Mouse (Mus musculus) G1E (cell line): ENCODE results near the gene Cdk1. TPM values are rescaled to one million over a fixed set of nuclear protein-coding genes. Genes with fewer than 3 reads are reported as not detected.

ENCODE experiments used
- ATAC-seq: 2 replicates; pipeline ENCODE4 v1.8.0; 2016; ENCODE audit warnings: mild to moderate bottlenecking; ENCODE audit not compliant: insufficient number of reproducible peaks, poor library complexity, low FRiP score, severe bottlenecking; ENCODE audit errors: extremely low read depth
- DNase-seq: peaks from one replicate; pipeline ENCODE4 v3.0.0; 2012; ENCODE audit warnings: low spot score
- H3K27me3 ChIP-seq: 2 replicates; pipeline ENCODE4 v1.6.1; 2012; ENCODE audit warnings: mild to moderate bottlenecking, low read length, inconsistent platforms; ENCODE audit not compliant: insufficient read depth
- H3K36me3 ChIP-seq: replicated peaks from 2 replicates; pipeline ENCODE3; 2012; ENCODE audit warnings: mild to moderate bottlenecking, inconsistent platforms
- H3K4me1 ChIP-seq: 2 replicates; pipeline ENCODE4 v1.6.1; 2012; ENCODE audit warnings: low read depth, low read length, inconsistent platforms, mixed read lengths; ENCODE audit not compliant: insufficient read depth
- H3K4me3 ChIP-seq: 2 replicates; pipeline ENCODE4 v1.5.1; 2012; ENCODE audit warnings: low read depth, mild to moderate bottlenecking, inconsistent platforms, low read length, moderate library complexity, mixed read lengths
- H3K9me3 ChIP-seq: replicated peaks from 2 replicates; pipeline ENCODE4 v1.6.1; 2012; ENCODE audit warnings: inconsistent platforms
- CTCF ChIP-seq: IDR thresholded peaks from 2 replicates; pipeline ENCODE4 v1.5.1; 2012; ENCODE audit warnings: low read depth, low read length, inconsistent platforms, mixed read lengths
- GATA1 ChIP-seq: IDR thresholded peaks from 2 replicates; pipeline ENCODE4 v1.6.1; 2012; ENCODE audit warnings: borderline replicate concordance, low read length, inconsistent platforms, mixed read lengths
- GATA2 ChIP-seq: IDR thresholded peaks from 2 replicates; pipeline ENCODE4 v1.6.1; 2012; ENCODE audit warnings: low read depth, low read length, inconsistent platforms, borderline replicate concordance
- POLR2AphosphoS5 ChIP-seq: IDR thresholded peaks from 2 replicates; pipeline ENCODE4 v1.6.1; 2012; ENCODE audit warnings: low read depth, low read length, inconsistent platforms; ENCODE audit not compliant: insufficient replicate concordance
- TAL1 ChIP-seq: conservative IDR thresholded peaks from 2 replicates; pipeline ENCODE4 v1.6.1; 2012; ENCODE audit warnings: low read depth, low read length, inconsistent platforms, mixed read lengths
- polyA plus RNA-seq: library from polyadenylated mRNA; stranded (reverse); fragments of >175 nt; gene quantifications from 2 replicates; pipeline ENCODE4 v1.2.3, GENCODE M21; 2012
- total RNA-seq, 2 experiments: library from RNA; stranded (forward) in 1 of 2; stranded (reverse) in 1 of 2; fragments of 200-1000 nt in 1 of 2; fragments of >200 nt in 1 of 2; fragmentation: Nextera tagmentation in 1 of 2; gene quantifications; 2 replicates each; pipeline ENCODE4 v1.2.3; 2014 to 2017

Cdk1 gene
- total and polyA plus RNA-seq, 3 experiments: 71.6 to 273 (median 83.2) TPM

DNA sequence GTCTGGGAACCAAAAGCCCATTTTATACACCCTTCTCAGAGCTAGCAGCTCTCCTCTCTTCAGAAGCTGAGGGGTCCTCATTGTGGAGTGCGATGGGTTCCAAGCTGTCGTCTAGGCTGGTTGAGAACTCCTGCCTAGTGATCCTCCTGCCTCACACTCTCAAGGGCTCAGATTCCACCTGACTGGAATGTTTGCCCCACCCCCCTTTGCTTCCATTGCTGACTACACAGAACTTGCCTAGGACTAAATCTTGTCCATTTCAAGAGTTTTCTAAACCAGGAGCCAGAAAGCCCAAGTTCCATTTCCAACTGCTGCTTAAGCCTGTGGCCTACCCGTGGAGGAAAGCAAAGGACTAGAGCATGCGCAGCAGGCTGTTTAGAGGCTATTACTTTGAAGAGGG is 17.1 kb downstream of the Cdk1 start:
- no peak for DNase-seq
- no peaks in the 10 kb centered on the region for H3K9me3 ChIP-seq
- TF ChIP-seq CTCF: no peak
- TF ChIP-seq POLR2AphosphoS5: no peak
- no peak for TF ChIP-seq TAL1
- TF ChIP-seq GATA1: no peak
- TF ChIP-seq GATA2: no peak
- no peak overlapping the region for H3K4me3 ChIP-seq
- peaks cover 90% of the 10 kb centered on the region for H3K36me3 ChIP-seq
- H3K4me1 ChIP-seq: no peaks in the 10 kb centered on the region
- no peaks in the 10 kb centered on the region for H3K27me3 ChIP-seq
- ATAC-seq: no peak

DNA sequence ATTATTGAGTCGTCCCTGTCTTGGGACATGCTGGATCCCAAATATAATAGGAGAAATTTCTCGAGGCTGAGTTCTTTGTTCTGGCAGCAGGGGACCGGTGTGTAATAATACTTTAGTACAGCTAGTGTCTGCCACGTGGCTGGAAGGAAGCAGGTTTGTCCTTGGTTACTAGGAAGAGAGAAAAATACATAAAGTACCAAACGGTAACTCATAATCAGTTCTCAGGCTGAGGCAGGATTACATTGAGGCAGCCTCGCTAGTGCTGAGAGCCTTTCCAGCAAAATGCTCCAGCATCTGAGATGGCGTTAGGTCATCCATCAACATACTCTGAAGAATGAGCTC is 17.6 kb downstream of the Cdk1 start:
- DNase-seq (no peak), ATAC-seq (no peak)
- Histone ChIP-seq H3K36me3 (peaks cover 85% of the 10 kb centered on the region), H3K27me3 (no peaks in the 10 kb centered on the region), H3K4me1 (no peaks in the 10 kb centered on the region), H3K9me3 (no peaks in the 10 kb centered on the region), H3K4me3 (no peak overlapping the region)
- no peak for TF ChIP-seq GATA2
- TF ChIP-seq POLR2AphosphoS5: no peak
- TF ChIP-seq GATA1: no peak
- no peak for TF ChIP-seq CTCF
- no peak for TF ChIP-seq TAL1

DNA sequence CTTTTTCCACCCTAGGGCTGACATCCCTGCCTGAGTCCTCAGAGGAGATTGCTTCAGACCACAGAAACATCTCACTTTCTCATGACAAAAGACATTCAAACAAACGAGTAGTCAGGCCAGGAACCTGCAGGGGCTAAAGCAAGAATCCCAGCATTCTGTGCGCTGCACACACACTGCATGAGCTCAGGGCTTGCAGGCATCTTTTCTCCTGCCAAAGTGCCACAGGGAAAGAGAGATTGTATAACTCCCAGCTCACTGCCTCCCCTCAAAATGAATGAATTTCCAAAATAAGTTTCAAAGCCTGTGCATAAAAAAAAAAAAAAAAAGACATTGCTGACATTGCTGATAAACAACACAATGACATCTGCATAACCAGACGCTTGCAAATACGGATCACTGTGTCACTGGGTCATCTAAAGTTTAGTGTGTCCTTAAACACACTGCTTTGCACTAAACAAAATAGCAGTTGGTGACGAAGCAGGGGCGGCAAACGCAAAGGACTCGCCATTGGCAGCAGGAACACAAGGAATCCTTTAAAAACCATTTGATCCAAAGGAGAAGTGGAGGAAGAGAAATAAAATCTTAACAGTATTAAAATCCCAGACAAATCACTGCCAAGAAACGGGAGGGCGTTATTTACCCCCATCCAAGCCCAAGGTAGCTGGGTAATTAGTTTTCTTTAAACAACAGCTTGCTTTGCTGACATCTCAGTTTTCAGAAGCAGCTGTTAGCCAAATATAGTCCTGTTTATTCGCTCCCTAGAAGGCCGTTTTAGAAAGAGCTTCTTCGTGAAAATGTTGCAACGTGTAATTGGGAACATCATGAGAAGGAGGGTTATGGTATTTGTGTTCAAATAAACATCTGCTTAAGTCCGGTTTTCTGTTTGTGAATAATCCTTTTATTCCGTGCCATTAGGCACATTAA is 18.2 kb downstream of the Cdk1 start:
- no peak for DNase-seq
- no peak for TF ChIP-seq POLR2AphosphoS5
- no peak for TF ChIP-seq GATA1
- no peak for TF ChIP-seq TAL1
- TF ChIP-seq GATA2: no peak
- TF ChIP-seq CTCF: no peak
- no peak for ATAC-seq
- Histone ChIP-seq H3K36me3 (peaks cover 79% of the 10 kb centered on the region), H3K9me3 (no peaks in the 10 kb centered on the region), H3K27me3 (no peaks in the 10 kb centered on the region), H3K4me1 (no peaks in the 10 kb centered on the region), H3K4me3 (no peak overlapping the region)

DNA sequence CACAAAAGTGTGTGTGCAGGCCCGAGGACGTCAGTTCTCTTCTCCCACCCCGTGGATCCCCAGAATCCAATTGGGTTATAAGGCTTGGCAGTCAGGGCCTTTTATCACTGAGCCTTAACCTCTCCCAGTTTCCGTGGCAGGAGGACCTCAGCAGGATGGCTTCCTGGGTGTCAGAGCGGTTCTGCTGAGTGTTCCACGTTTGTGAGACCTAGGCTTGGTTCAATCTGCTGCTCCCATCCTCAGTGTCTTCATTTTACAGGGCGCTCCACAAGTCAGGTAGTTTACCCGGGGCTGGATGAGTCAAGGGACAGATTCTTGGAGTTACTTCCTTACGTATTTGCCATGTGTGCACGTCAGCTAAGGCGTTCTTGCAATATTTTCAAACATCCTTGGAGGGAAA is 19.5 kb downstream of the Cdk1 start:
- TF ChIP-seq TAL1 (no peak), CTCF (no peak), GATA1 (no peak), GATA2 (no peak), POLR2AphosphoS5 (no peak)
- DNase-seq (no peak), ATAC-seq (no peak)
- Histone ChIP-seq H3K36me3 (peaks cover 66% of the 10 kb centered on the region), H3K27me3 (no peaks in the 10 kb centered on the region), H3K4me1 (no peaks in the 10 kb centered on the region), H3K9me3 (no peaks in the 10 kb centered on the region), H3K4me3 (no peak overlapping the region)

DNA sequence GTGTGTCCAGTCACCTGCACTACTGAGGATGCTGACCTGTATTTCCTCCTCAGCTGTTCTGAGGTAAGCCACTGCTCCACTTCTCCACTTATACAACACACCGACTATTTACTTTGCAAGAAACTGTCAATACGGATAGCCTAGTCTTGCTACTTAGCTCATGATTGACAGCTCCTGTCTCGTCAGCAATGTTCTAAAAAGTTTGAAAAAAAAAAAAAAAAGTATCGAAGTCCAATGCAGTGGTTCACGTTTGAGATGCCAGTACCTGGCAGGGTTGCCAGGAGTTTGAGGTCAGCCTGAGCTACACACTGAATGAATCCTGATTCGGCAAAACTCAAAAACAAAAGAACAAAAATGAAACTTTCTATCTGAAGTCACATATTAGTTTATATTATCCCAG is 21.5 kb downstream of the Cdk1 start:
- H3K9me3 ChIP-seq: no peaks in the 10 kb centered on the region
- no peaks in the 10 kb centered on the region for H3K4me1 ChIP-seq
- ATAC-seq (no peak), DNase-seq (no peak)
- TF ChIP-seq GATA2 (no peak), TAL1 (no peak), GATA1 (no peak), CTCF (no peak), POLR2AphosphoS5 (no peak)
- no peaks in the 10 kb centered on the region for H3K27me3 ChIP-seq
- H3K36me3 ChIP-seq: peaks cover 49% of the 10 kb centered on the region
- no peak overlapping the region for H3K4me3 ChIP-seq

DNA sequence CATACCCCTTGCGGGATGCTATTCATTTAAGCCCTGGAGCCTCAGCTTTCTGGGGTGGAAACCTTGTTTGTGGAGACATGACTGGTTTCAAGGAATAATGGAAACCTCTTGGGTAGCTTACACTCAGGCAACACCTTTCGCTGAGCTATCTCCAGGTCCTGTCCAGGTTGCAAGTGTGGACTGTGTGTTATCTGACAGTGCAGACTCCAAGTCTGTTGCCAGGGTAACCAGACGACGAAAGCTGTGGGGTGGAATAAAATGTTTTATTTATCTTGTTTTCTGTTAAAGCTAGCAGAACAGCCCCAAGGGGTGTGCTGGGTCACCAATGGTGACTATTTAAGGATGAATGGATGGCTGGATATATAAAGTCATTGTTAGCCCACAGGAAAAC is 24.1 kb downstream of the Cdk1 start:
- TF ChIP-seq TAL1 (no peak), GATA1 (no peak)
- ATAC-seq (no peak), DNase-seq (no peak)
- Histone ChIP-seq H3K36me3 (peaks cover 23% of the 10 kb centered on the region), H3K27me3 (no peaks in the 10 kb centered on the region), H3K4me3 (no peak overlapping the region), H3K9me3 (no peaks in the 10 kb centered on the region), H3K4me1 (no peaks in the 10 kb centered on the region)

DNA sequence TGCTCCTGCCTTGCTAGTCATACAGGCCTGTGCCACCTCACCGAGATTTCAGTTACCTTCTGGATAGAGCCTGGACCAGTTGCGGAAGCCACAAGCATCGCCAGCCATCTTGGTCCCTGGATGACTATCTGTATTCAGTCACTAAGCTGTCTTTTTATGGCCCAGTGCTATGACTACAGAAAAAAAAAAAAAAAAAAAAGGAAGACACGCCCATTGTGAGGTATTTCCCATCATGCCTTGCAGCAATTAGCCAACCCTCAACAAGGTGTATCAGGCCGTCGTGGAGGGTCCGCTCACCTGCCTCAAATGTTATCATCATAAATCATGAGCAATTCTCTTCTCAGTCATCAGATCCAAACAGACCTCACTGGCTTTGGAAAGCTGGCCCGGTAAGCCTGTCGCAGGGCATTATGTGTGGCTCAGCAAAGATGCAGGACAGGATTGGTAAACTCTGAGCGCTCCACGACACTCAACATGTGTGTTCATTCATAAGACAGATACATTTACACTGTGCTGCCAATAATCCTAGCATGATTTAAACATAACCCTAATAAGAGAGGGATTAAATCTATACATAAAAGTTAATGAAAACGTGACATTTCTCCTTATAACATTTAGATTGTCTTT is 24.6 kb downstream of the Cdk1 start:
- no peak for TF ChIP-seq TAL1
- no peak for TF ChIP-seq POLR2AphosphoS5
- TF ChIP-seq CTCF: no peak
- no peak for TF ChIP-seq GATA1
- TF ChIP-seq GATA2: no peak
- no peaks in the 10 kb centered on the region for H3K27me3 ChIP-seq
- H3K9me3 ChIP-seq: no peaks in the 10 kb centered on the region
- no peak for ATAC-seq
- no peak overlapping the region for H3K4me3 ChIP-seq
- DNase-seq: no peak
- H3K4me1 ChIP-seq: no peaks in the 10 kb centered on the region
- H3K36me3 ChIP-seq: peaks cover 18% of the 10 kb centered on the region
